ENCODE assay signal across 25 mouse cellular contexts in genomic region chr4:85554696-85555095, GRCm38 (mm10). TPM values are rescaled to one million over a fixed set of nuclear protein-coding genes. Genes with fewer than 3 reads are reported as not detected.
DNase-seq lines count a peak whose midpoint lies in the region; ATAC-seq and TF ChIP-seq lines count a peak whose summit lies in the region.
"Had no signal": no experiment of that assay in that cellular context is flagged by ENCODE, and none has a peak within 500 bp of the region (broad histone marks: within the 10 kb centered on the region; RNA-seq: fewer than 3 reads in every experiment).

No protein-coding gene starts in this region.

- H3K36me3 ChIP-seq in kidney, postnatal 0 days (ENCODE audit: insufficient read depth, low read length) = no peaks in the 10 kb centered on the region
- H3K36me3 ChIP-seq in kidney, embryonic 16.5 days (ENCODE audit: insufficient read depth, low read length) = no peaks in the 10 kb centered on the region
- H3K36me3 ChIP-seq in lung, postnatal 0 days (ENCODE audit: insufficient read depth, low read length) = no peaks in the 10 kb centered on the region
- H3K36me3 ChIP-seq: embryonic facial prominence, embryonic 13.5 days; embryonic facial prominence, embryonic 15.5 days; forebrain, embryonic 15.5 days had no signal

- H3K9ac ChIP-seq in kidney, postnatal 0 days (ENCODE audit: low read depth, low read length) = no peak overlapping the region
- H3K9ac ChIP-seq in kidney, embryonic 16.5 days (replicated peaks; ENCODE audit: low read length) = no peak overlapping the region
- no peak overlapping the region for H3K9ac ChIP-seq in lung, postnatal 0 days (replicated peaks; ENCODE audit: low read depth)
- H3K9ac ChIP-seq: embryonic facial prominence, embryonic 13.5 days; embryonic facial prominence, embryonic 15.5 days; forebrain, embryonic 13.5 days; forebrain, embryonic 15.5 days; forebrain, postnatal 0 days had no signal

- WGBS in kidney, postnatal 0 days = 63% methylated on average over 3 of the region's 3 CpGs
- WGBS in kidney, embryonic 16.5 days = 69% methylated on average over 3 of the region's 3 CpGs
- whole genome bisulfite sequencing in lung, postnatal 0 days = 48% methylated on average over 3 of the region's 3 CpGs

- TF ChIP-seq EP300 in lung, postnatal 0 days (IDR thresholded peaks at IDR 0.05) = peak; percentile 27; the same call in 1 of the 2 replicates

- no peaks in the 10 kb centered on the region for H3K27me3 ChIP-seq in kidney, postnatal 0 days (ENCODE audit: insufficient read depth, low read length)
- no peaks in the 10 kb centered on the region for H3K27me3 ChIP-seq in kidney, embryonic 16.5 days (ENCODE audit: insufficient read depth, low read length)
- no peaks in the 10 kb centered on the region for H3K27me3 ChIP-seq in lung, postnatal 0 days (replicated peaks; ENCODE audit: insufficient read depth, low read length)
- H3K27me3 ChIP-seq: embryonic facial prominence, embryonic 13.5 days; embryonic facial prominence, embryonic 15.5 days; forebrain, embryonic 13.5 days; forebrain, embryonic 15.5 days; Patski had no signal

- H3K4me2 ChIP-seq in kidney, postnatal 0 days (ENCODE audit: low read length) = no peak overlapping the region
- H3K4me2 ChIP-seq in kidney, embryonic 16.5 days (replicated peaks; ENCODE audit: low read depth, low read length) = no peak overlapping the region
- H3K4me2 ChIP-seq in lung, postnatal 0 days (replicated peaks; ENCODE audit: low read depth, low read length) = no peak overlapping the region
- H3K4me2 ChIP-seq: embryonic facial prominence, embryonic 13.5 days; embryonic facial prominence, embryonic 15.5 days; forebrain, embryonic 13.5 days; forebrain, embryonic 15.5 days had no signal

- DNase-seq in kidney, postnatal 0 days (ENCODE audit: low spot score) = peak; percentile 26
- DNase-seq in lung, postnatal 0 days (ENCODE audit: low spot score) = peak; percentile 76
- no peak for DNase-seq in lung, postnatal 36 days
- peak; percentile 81 for DNase-seq in Muller cell, postnatal 12 days (ENCODE audit: inconsistent ontology term)
- DNase-seq in brain, embryonic 14.5 days (ENCODE audit: low read depth) = peak; percentile 22
- no peak for DNase-seq in adrenal gland, adult 8-10 months
- DNase-seq in cerebellum, postnatal 36 days = no peak
- DNase-seq: adrenal gland, postnatal 10 days; adrenal gland, postnatal 25 days; cerebellum, adult 11-12 months; cerebellum, adult 2 months; cerebellum, adult 9-10 months; cerebellum, postnatal 10 days; cerebellum, postnatal 25 days; embryo, embryonic 11 days; forebrain, postnatal 0 days had no signal

- no peak for ATAC-seq in kidney, postnatal 0 days (replicated peaks; ENCODE audit: low FRiP score, low read depth)
- ATAC-seq in kidney, embryonic 16.5 days (ENCODE audit: low FRiP score, low TSS enrichment) = no peak
- ATAC-seq in lung, postnatal 0 days = peak; percentile 19; the same call in 1 of the 2 replicates
- ATAC-seq: activated CD4-positive, CD25-positive, alpha-beta regulatory T cell, adult 4 months; forebrain, embryonic 13.5 days; forebrain, embryonic 15.5 days; forebrain, postnatal 0 days; Patski had no signal

- no peak for TF ChIP-seq POLR2A in brain, embryonic 14.5 days (IDR thresholded peaks at IDR 0.05; ENCODE audit: borderline replicate concordance, extremely low read depth, insufficient read depth, insufficient read length, poor library complexity, severe bottlenecking)

- no peaks in the 10 kb centered on the region for H3K9me3 ChIP-seq in kidney, postnatal 0 days (replicated peaks; ENCODE audit: low read length)
- H3K9me3 ChIP-seq in kidney, embryonic 16.5 days (ENCODE audit: low read length) = no peaks in the 10 kb centered on the region
- no peaks in the 10 kb centered on the region for H3K9me3 ChIP-seq in lung, postnatal 0 days (ENCODE audit: low read length)
- H3K9me3 ChIP-seq: embryonic facial prominence, embryonic 13.5 days; embryonic facial prominence, embryonic 15.5 days; forebrain, embryonic 13.5 days; forebrain, embryonic 15.5 days had no signal

- TF ChIP-seq CTCF in kidney, postnatal 0 days (IDR thresholded peaks at IDR 0.05; ENCODE audit: low read depth) = no peak
- TF ChIP-seq CTCF in lung, postnatal 0 days (IDR thresholded peaks at IDR 0.05) = no peak
- no peak for TF ChIP-seq CTCF in brain, embryonic 14.5 days (IDR thresholded peaks at IDR 0.05; ENCODE audit: borderline replicate concordance, extremely low read depth, insufficient read depth, insufficient read length)

- no peaks in the 10 kb centered on the region for H3K4me1 ChIP-seq in kidney, postnatal 0 days (replicated peaks; ENCODE audit: insufficient read depth, low read length)
- H3K4me1 ChIP-seq in kidney, embryonic 16.5 days (ENCODE audit: insufficient read depth, low read length) = no peaks in the 10 kb centered on the region
- H3K4me1 ChIP-seq in lung, postnatal 0 days (ENCODE audit: insufficient read depth, low read depth, low read length) = no peaks in the 10 kb centered on the region; the same call in 1 of the 2 replicates
- H3K4me1 ChIP-seq: embryonic facial prominence, embryonic 13.5 days; embryonic facial prominence, embryonic 15.5 days; forebrain, embryonic 13.5 days; forebrain, embryonic 15.5 days had no signal

- no peak overlapping the region for H3K27ac ChIP-seq in kidney, postnatal 0 days
- no peak overlapping the region for H3K27ac ChIP-seq in kidney, embryonic 16.5 days (ENCODE audit: low read length)
- no peak overlapping the region for H3K27ac ChIP-seq in lung, postnatal 0 days (ENCODE audit: low read length)
- H3K27ac ChIP-seq: embryonic facial prominence, embryonic 13.5 days; embryonic facial prominence, embryonic 15.5 days; forebrain, embryonic 13.5 days; forebrain, embryonic 15.5 days had no signal

- H3K4me3 ChIP-seq in kidney, postnatal 0 days (replicated peaks; ENCODE audit: low read depth, low read length) = no peak overlapping the region
- no peak overlapping the region for H3K4me3 ChIP-seq in kidney, embryonic 16.5 days (ENCODE audit: low read length)
- H3K4me3 ChIP-seq in lung, postnatal 0 days (ENCODE audit: low read depth, low read length) = no peak overlapping the region
- H3K4me3 ChIP-seq: embryonic facial prominence, embryonic 13.5 days; embryonic facial prominence, embryonic 15.5 days; erythroblast, embryonic 14.5 days; forebrain, embryonic 13.5 days; forebrain, embryonic 15.5 days had no signal

RNA-seq across cellular contexts. Expression of gene Adamtsl1, which starts 40.7 kb away (rescaled TPM):
- polyA plus RNA-seq in kidney, postnatal 0 days (2015; fragmentation: Nextera tagmentation; extraction: Ambion mirVana) = 8.7 and 10.2 TPM in 2 replicates
- polyA plus RNA-seq in kidney, embryonic 16.5 days (2015; fragmentation: Nextera tagmentation; extraction: Ambion mirVana) = 18.1 and 21.2 TPM in 2 replicates
- 5.2 and 8.3 TPM in 2 replicates for polyA plus RNA-seq in lung, postnatal 0 days (2015; fragmentation: Nextera tagmentation; extraction: Ambion mirVana)
- polyA plus RNA-seq in brain, embryonic 14.5 days (2012; rRNA removed) = 4.7 and 6.3 TPM in 2 replicates
- total RNA-seq in adrenal gland, adult 8-10 months (2022) = 10 to 100 TPM in 3 of 4 experiments, 1 to 10 TPM in 1; 9.9 to 30.7 (median 21.9) TPM
- total RNA-seq: MEL had no signal
- polyA plus RNA-seq: erythroblast, embryonic 14.5 days; Patski had no signal

Comparison
In these comparisons a context has a peak if more than half of its experiments do, and no peak if none do; other contexts are left out.
1. DNase-seq: peak in kidney, postnatal 0 days (single experiment), lung, postnatal 0 days (single experiment), Muller cell, postnatal 12 days (single experiment) and brain, embryonic 14.5 days (single experiment); none in lung, postnatal 36 days (single experiment), adrenal gland, adult 8-10 months (single experiment) and cerebellum, postnatal 36 days (0 of 2).